19 mouse cellular contexts compared by ENCODE assay signal in genomic region chr3:153771479-153771878, GRCm38 (mm10). TPM values are rescaled to one million over a fixed set of nuclear protein-coding genes. Genes with fewer than 3 reads are reported as not detected.
DNase-seq lines count a peak whose midpoint lies in the region; ATAC-seq and TF ChIP-seq lines count a peak whose summit lies in the region.
"Had no signal": no experiment of that assay in that cellular context is flagged by ENCODE, and none has a peak within 500 bp of the region (broad histone marks: within the 10 kb centered on the region; RNA-seq: fewer than 3 reads in every experiment).

No protein-coding gene starts in this region.

- H3K27ac ChIP-seq in liver, embryonic 12.5 days, result peak overlapping the region; percentile 21; the same call in 1 of the 2 replicates
- no peak overlapping the region for H3K27ac ChIP-seq in liver, embryonic 11.5 days (ENCODE audit: low read depth, low read length)
- H3K27ac ChIP-seq in neural tube, embryonic 15.5 days (replicated peaks), result no peak overlapping the region
- no peak overlapping the region for H3K27ac ChIP-seq in hindbrain, embryonic 10.5 days
- H3K27ac ChIP-seq: embryonic facial prominence, embryonic 12.5 days; hindbrain, embryonic 12.5 days had no signal

- peaks cover 65% of the 10 kb centered on the region for H3K4me1 ChIP-seq in liver, embryonic 12.5 days
- H3K4me1 ChIP-seq in liver, embryonic 11.5 days (replicated peaks; ENCODE audit: control insufficient read depth, insufficient read depth, low read length), result peaks cover 20% of the 10 kb centered on the region
- peaks cover 69% of the 10 kb centered on the region for H3K4me1 ChIP-seq in G1E (ENCODE audit: insufficient read depth, low read depth, low read length)
- no peaks in the 10 kb centered on the region for H3K4me1 ChIP-seq in neural tube, embryonic 15.5 days
- H3K4me1 ChIP-seq in hindbrain, embryonic 10.5 days (replicated peaks), result peaks cover 6% of the 10 kb centered on the region
- H3K4me1 ChIP-seq: embryonic facial prominence, embryonic 12.5 days; hindbrain, embryonic 12.5 days had no signal

- no peak overlapping the region for H3K4me3 ChIP-seq in liver, embryonic 12.5 days
- H3K4me3 ChIP-seq in liver, embryonic 11.5 days (ENCODE audit: low read depth, low read length), result no peak overlapping the region
- peak overlapping the region; percentile 21; the same call in 1 of the 2 replicates for H3K4me3 ChIP-seq in G1E (ENCODE audit: low read depth, low read length)
- no peak overlapping the region for H3K4me3 ChIP-seq in neural tube, embryonic 15.5 days (replicated peaks)
- H3K4me3 ChIP-seq in hindbrain, embryonic 10.5 days, result no peak overlapping the region
- H3K4me3 ChIP-seq: embryonic facial prominence, embryonic 12.5 days; heart, embryonic 12.5 days; hindbrain, embryonic 12.5 days had no signal

- H3K9ac ChIP-seq in liver, embryonic 12.5 days, result no peak overlapping the region
- no peak overlapping the region for H3K9ac ChIP-seq in liver, embryonic 11.5 days (ENCODE audit: low read depth, low read length)
- no peak overlapping the region for H3K9ac ChIP-seq in neural tube, embryonic 15.5 days (replicated peaks)
- H3K9ac ChIP-seq: embryonic facial prominence, embryonic 12.5 days; heart, embryonic 12.5 days; hindbrain, embryonic 12.5 days had no signal

- no peak overlapping the region for H3K4me2 ChIP-seq in liver, embryonic 12.5 days
- H3K4me2 ChIP-seq in liver, embryonic 11.5 days, result no peak overlapping the region
- no peak overlapping the region for H3K4me2 ChIP-seq in neural tube, embryonic 15.5 days
- H3K4me2 ChIP-seq: embryonic facial prominence, embryonic 12.5 days; heart, embryonic 12.5 days; hindbrain, embryonic 12.5 days had no signal

- no peak for TF ChIP-seq CTCF in G1E (IDR thresholded peaks at IDR 0.05; ENCODE audit: low read depth, low read length)

- no peak for ATAC-seq in liver, embryonic 12.5 days
- ATAC-seq in liver, embryonic 11.5 days (replicated peaks; ENCODE audit: low FRiP score), result no peak
- ATAC-seq in G1E (ENCODE audit: extremely low read depth, insufficient number of reproducible peaks, low FRiP score, poor library complexity, severe bottlenecking), result peak; percentile 61
- peak; percentile 66 for ATAC-seq in granulocyte monocyte progenitor cell, adult 5-6 weeks (replicated peaks; ENCODE audit: poor library complexity, severe bottlenecking)
- ATAC-seq in neural tube, embryonic 15.5 days (ENCODE audit: low FRiP score), result no peak
- ATAC-seq: activated CD4-positive, CD25-positive, alpha-beta regulatory T cell, adult 4 months; CD4-positive, CD25-positive, alpha-beta regulatory T cell, adult 4 months; forebrain, embryonic 16.5 days; hindbrain, embryonic 16.5 days; Patski had no signal

- H3K36me3 ChIP-seq in liver, embryonic 12.5 days, result no peaks in the 10 kb centered on the region
- H3K36me3 ChIP-seq in liver, embryonic 11.5 days (ENCODE audit: control insufficient read depth, insufficient read depth, low read length), result no peaks in the 10 kb centered on the region
- H3K36me3 ChIP-seq in G1E (replicated peaks), result no peaks in the 10 kb centered on the region
- H3K36me3 ChIP-seq in neural tube, embryonic 15.5 days, result no peaks in the 10 kb centered on the region
- no peaks in the 10 kb centered on the region for H3K36me3 ChIP-seq in hindbrain, embryonic 10.5 days
- H3K36me3 ChIP-seq: embryonic facial prominence, embryonic 12.5 days; heart, embryonic 12.5 days; hindbrain, embryonic 12.5 days had no signal

- no peak for DNase-seq in liver, embryonic 11.5 days (ENCODE audit: low spot score)
- no peak for DNase-seq in G1E (ENCODE audit: low spot score)
- no peak for DNase-seq in hindbrain, embryonic 10.5 days (ENCODE audit: low spot score)
- DNase-seq: B cell, adult 2 months; cerebellum, adult 11-12 months; cerebellum, adult 9-10 months; cerebellum, postnatal 25 days; gastrocnemius, postnatal 10 days had no signal

- peaks cover 7% of the 10 kb centered on the region; the same call in 1 of the 2 replicates for H3K9me3 ChIP-seq in liver, embryonic 12.5 days (replicated peaks)
- no peaks in the 10 kb centered on the region; the same call in 1 of the 2 replicates for H3K9me3 ChIP-seq in liver, embryonic 11.5 days (ENCODE audit: control insufficient read depth, low read length)
- peaks cover 7% of the 10 kb centered on the region; the same call in 1 of the 2 replicates for H3K9me3 ChIP-seq in G1E (replicated peaks)
- H3K9me3 ChIP-seq in neural tube, embryonic 15.5 days (replicated peaks), result no peaks in the 10 kb centered on the region
- H3K9me3 ChIP-seq in hindbrain, embryonic 10.5 days, result no peaks in the 10 kb centered on the region
- H3K9me3 ChIP-seq: embryonic facial prominence, embryonic 12.5 days; heart, embryonic 12.5 days; hindbrain, embryonic 12.5 days had no signal

- WGBS in liver, embryonic 12.5 days (ENCODE audit: insufficient replicate concordance), result 25% methylated on average over 4 of the region's 4 CpGs
- WGBS in liver, embryonic 11.5 days, result 40% methylated on average over 4 of the region's 4 CpGs
- WGBS in neural tube, embryonic 15.5 days, result 85% methylated on average over 4 of the region's 4 CpGs
- 83% methylated on average over 4 of the region's 4 CpGs for WGBS in hindbrain, embryonic 10.5 days

- H3K27me3 ChIP-seq in liver, embryonic 12.5 days (replicated peaks), result no peaks in the 10 kb centered on the region
- H3K27me3 ChIP-seq in liver, embryonic 11.5 days (replicated peaks; ENCODE audit: control insufficient read depth, insufficient read depth, low read length), result no peaks in the 10 kb centered on the region; the same call in 1 of the 2 replicates
- no peaks in the 10 kb centered on the region for H3K27me3 ChIP-seq in G1E (ENCODE audit: insufficient read depth, low read length)
- 0 out of 2 replicates have a peak, but pooled peaks cover 4% of the 10 kb centered on the region for H3K27me3 ChIP-seq in neural tube, embryonic 15.5 days (replicated peaks)
- 0 out of 2 replicates have a peak, but pooled peaks cover 3% of the 10 kb centered on the region for H3K27me3 ChIP-seq in hindbrain, embryonic 10.5 days (ENCODE audit: insufficient read depth, poor library complexity, severe bottlenecking)
- H3K27me3 ChIP-seq: embryonic facial prominence, embryonic 12.5 days; hindbrain, embryonic 12.5 days; Patski had no signal

RNA-seq across cellular contexts. Expression of gene St6galnac3, which starts 46.5 kb away (rescaled TPM):
- polyA plus RNA-seq in liver, embryonic 12.5 days (2016; fragmentation: Nextera tagmentation; extraction: Ambion mirVana), result 12.9 and 13.6 TPM in 2 replicates
- polyA plus RNA-seq in liver, embryonic 11.5 days (2014; fragmentation: Nextera tagmentation; extraction: Ambion mirVana), result 21.8 and 27.2 TPM in 2 replicates
- total RNA-seq in G1E (2014; fragmentation: Nextera tagmentation) (55.9 and 62.8 TPM in 2 replicates), G1E (2017) (45.7 and 55.2 TPM in 2 replicates)
- polyA plus RNA-seq in G1E (2012), result 1.3 and 1.4 TPM in 2 replicates
- 2.6 and 4.2 TPM in 2 replicates for total RNA-seq in granulocyte monocyte progenitor cell, adult 5-6 weeks (2014; fragmentation: Nextera tagmentation)
- 0.31 and 0.90 TPM in 2 replicates for total RNA-seq in granulocyte monocyte progenitor cell, adult 5-6 weeks (2017)
- polyA plus RNA-seq in neural tube, embryonic 15.5 days (2015; fragmentation: Nextera tagmentation; extraction: Ambion mirVana), result 23.0 and 23.5 TPM in 2 replicates
- 32.4 and 37.8 TPM in 2 replicates for polyA plus RNA-seq in hindbrain, embryonic 10.5 days (2016; fragmentation: Nextera tagmentation; extraction: Ambion mirVana)

Comparison
In these comparisons a context has a peak if more than half of its experiments do, and no peak if none do; other contexts are left out.
1. ATAC-seq: peak in G1E (single experiment) and granulocyte monocyte progenitor cell, adult 5-6 weeks (single experiment); none in liver, embryonic 12.5 days (single experiment), liver, embryonic 11.5 days (single experiment) and neural tube, embryonic 15.5 days (single experiment).